Mouse (Mus musculus) monocyte, adult 5-6 weeks (primary cell): Measurements from ENCODE around the gene Atg7. TPM values are rescaled to one million over a fixed set of nuclear protein-coding genes. Genes with fewer than 3 reads are reported as not detected.

Source experiments
- ATAC-seq: fragments of 153-309, 156-312 bp; replicated peaks from 2 replicates; pipeline ENCODE4 v1.8.0; 2017; ENCODE audit warnings: mild to moderate bottlenecking; ENCODE audit not compliant: low TSS enrichment, insufficient number of reproducible peaks, severe bottlenecking, poor library complexity, low FRiP score
- total RNA-seq: library from RNA; stranded (forward); fragments of 200-1000, 200-491, 200-594 nt; gene quantifications from 3 replicates; pipeline ENCODE4 v1.2.3, GENCODE M21; 2017

Gene Atg7
- total RNA-seq, 1 experiment from 2014 or later, result 31.0 TPM

- ATAC-seq, result no peak
These were observed 81.0 kb downstream of the Atg7 start for GRCm38 (mm10) chr6:114723925-114724324.

GRCm38 (mm10) chr6:114724351-114724750, 81.5 kb downstream of the Atg7 start:
- ATAC-seq, result no peak

- ATAC-seq, result no peak
These were observed 82.3 kb downstream of the Atg7 start for GRCm38 (mm10) chr6:114725147-114725575.

GRCm38 (mm10) chr6:114726681-114727080, 83.8 kb downstream of the Atg7 start:
- no peak for ATAC-seq

GRCm38 (mm10) chr6:114733156-114733555, 90.3 kb downstream of the Atg7 start:
- ATAC-seq, result no peak

- ATAC-seq, result no peak
These were observed 90.8 kb downstream of the Atg7 start for GRCm38 (mm10) chr6:114733681-114734080.

- ATAC-seq, result no peak
These were observed 92.2 kb downstream of the Atg7 start for GRCm38 (mm10) chr6:114735054-114735453.

- no peak for ATAC-seq
These were observed 93.5 kb downstream of the Atg7 start for GRCm38 (mm10) chr6:114736355-114736754.

GRCm38 (mm10) chr6:114737181-114737580, 94.3 kb downstream of the Atg7 start:
- no peak for ATAC-seq

- ATAC-seq, result no peak
These were observed 95.2 kb downstream of the Atg7 start for GRCm38 (mm10) chr6:114737931-114738759.

- no peak for ATAC-seq
These were observed 95.8 kb downstream of the Atg7 start for GRCm38 (mm10) chr6:114738760-114739112.

GRCm38 (mm10) chr6:114742209-114743003, 99.5 kb downstream of the Atg7 start:
- ATAC-seq, result peak; percentile 73

GRCm38 (mm10) chr6:114743126-114743525, 100.2 kb downstream of the Atg7 start:
- ATAC-seq, result no peak

- ATAC-seq, result no peak
These were observed 100.9 kb downstream of the Atg7 start for GRCm38 (mm10) chr6:114743845-114744244.

GRCm38 (mm10) chr6:114746439-114746974, 103.6 kb downstream of the Atg7 start:
- ATAC-seq, result no peak

GRCm38 (mm10) chr6:114748419-114748818, 105.5 kb downstream of the Atg7 start:
- no peak for ATAC-seq

- ATAC-seq, result no peak
These were observed 106.0 kb downstream of the Atg7 start for GRCm38 (mm10) chr6:114748882-114749281.

- ATAC-seq, result no peak
These were observed 115.9 kb downstream of the Atg7 start for GRCm38 (mm10) chr6:114758795-114759194.

- no peak for ATAC-seq
These were observed 123.4 kb downstream of the Atg7 start for GRCm38 (mm10) chr6:114766314-114766713.

- no peak for ATAC-seq
These were observed 124.8 kb downstream of the Atg7 start for GRCm38 (mm10) chr6:114767710-114768109.
